ENCODE assay signal across 11 mouse cellular contexts in the genomic region with DNA sequence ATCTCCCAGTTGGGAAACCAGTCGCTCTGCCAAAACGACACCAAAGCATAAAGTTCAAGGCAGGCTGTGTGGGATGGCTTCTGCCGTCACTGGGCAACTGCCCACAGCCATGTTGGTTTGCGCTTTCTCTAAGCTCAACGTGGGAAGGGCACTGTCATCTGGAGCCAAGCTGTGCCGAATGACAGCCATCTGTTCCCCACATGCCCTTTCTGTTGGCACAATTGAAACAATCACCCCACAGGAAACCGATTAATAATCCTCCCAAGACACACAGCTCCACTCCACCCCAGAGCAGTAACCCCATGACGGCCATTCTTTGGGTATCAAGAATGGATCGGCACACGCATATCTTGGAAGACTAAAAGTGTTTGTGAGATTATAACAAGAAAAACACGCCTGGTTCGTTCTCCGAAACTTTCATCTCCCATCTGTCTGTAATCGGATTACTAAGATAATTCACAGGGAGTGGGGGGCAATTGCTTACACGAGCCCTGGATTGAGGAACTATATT. TPM values are rescaled to one million over a fixed set of nuclear protein-coding genes. Genes with fewer than 3 reads are reported as not detected.
DNase-seq lines count a peak whose midpoint lies in the region; ATAC-seq lines count a peak whose summit lies in the region.
"Had no signal": no experiment of that assay in that cellular context is flagged by ENCODE, and none has a peak within 500 bp of the region (broad histone marks: within the 10 kb centered on the region; RNA-seq: fewer than 3 reads in every experiment).

No protein-coding gene starts in this region.

- H3K27me3 ChIP-seq in midbrain, embryonic 11.5 days (ENCODE audit: control insufficient read depth, insufficient read depth, low read length), result no peaks in the 10 kb centered on the region
- no peaks in the 10 kb centered on the region for H3K27me3 ChIP-seq in midbrain, embryonic 15.5 days (replicated peaks)
- H3K27me3 ChIP-seq: liver, embryonic 13.5 days had no signal

- H3K4me3 ChIP-seq in midbrain, embryonic 11.5 days (ENCODE audit: low read depth, low read length), result no peak overlapping the region
- no peak overlapping the region for H3K4me3 ChIP-seq in midbrain, embryonic 15.5 days
- H3K4me3 ChIP-seq: liver, embryonic 13.5 days had no signal

- 69% methylated on average over 15 of the region's 15 CpGs for WGBS in midbrain, embryonic 11.5 days
- 31% methylated on average over 15 of the region's 15 CpGs for WGBS in midbrain, embryonic 15.5 days

- H3K9ac ChIP-seq in midbrain, embryonic 11.5 days (ENCODE audit: low read length), result no peak overlapping the region
- no peak overlapping the region for H3K9ac ChIP-seq in midbrain, embryonic 15.5 days
- H3K9ac ChIP-seq: liver, embryonic 13.5 days had no signal

- H3K4me2 ChIP-seq in midbrain, embryonic 11.5 days, result no peak overlapping the region
- no peak overlapping the region for H3K4me2 ChIP-seq in midbrain, embryonic 15.5 days
- H3K4me2 ChIP-seq: liver, embryonic 13.5 days had no signal

- DNase-seq in midbrain, embryonic 11.5 days (ENCODE audit: low spot score, missing footprints), result no peak
- DNase-seq in cerebellum, postnatal 36 days, result peak; percentile 90 to 91
- DNase-seq in layer of hippocampus, adult 18-20 months (ENCODE audit: low spot score in 2 of 2), result peak; percentile 72 to 88
- peak; percentile 40 for DNase-seq in retina, adult 2 months (ENCODE audit: low read depth, low spot score)
- DNase-seq in MN1 (ENCODE audit: low spot score), result no peak
- no peak for DNase-seq in spleen, postnatal 14 days (ENCODE audit: low spot score in 2 of 2)
- no peak for DNase-seq in heart, adult 8-10 months (ENCODE audit: low spot score)
- DNase-seq: kidney, postnatal 10 days; liver, embryonic 13.5 days; thymus, postnatal 36 days had no signal

- H3K27ac ChIP-seq in midbrain, embryonic 11.5 days (ENCODE audit: low read depth, low read length), result no peak overlapping the region
- H3K27ac ChIP-seq in midbrain, embryonic 15.5 days, result no peak overlapping the region
- H3K27ac ChIP-seq: liver, embryonic 13.5 days had no signal

- peak; percentile 54; the same call in 1 of the 2 replicates for ATAC-seq in midbrain, embryonic 11.5 days (ENCODE audit: low FRiP score)
- ATAC-seq in midbrain, embryonic 15.5 days (replicated peaks), result no peak

- no peaks in the 10 kb centered on the region for H3K9me3 ChIP-seq in midbrain, embryonic 11.5 days (ENCODE audit: control insufficient read depth, low read length)
- H3K9me3 ChIP-seq in midbrain, embryonic 15.5 days, result no peaks in the 10 kb centered on the region
- H3K9me3 ChIP-seq: liver, embryonic 13.5 days had no signal

- no peaks in the 10 kb centered on the region for H3K4me1 ChIP-seq in midbrain, embryonic 11.5 days (ENCODE audit: control insufficient read depth, insufficient read depth, low read length)
- no peaks in the 10 kb centered on the region for H3K4me1 ChIP-seq in midbrain, embryonic 15.5 days
- H3K4me1 ChIP-seq: liver, embryonic 13.5 days had no signal

- H3K36me3 ChIP-seq in midbrain, embryonic 11.5 days (ENCODE audit: control insufficient read depth, insufficient read depth, low read length), result no peaks in the 10 kb centered on the region
- H3K36me3 ChIP-seq in midbrain, embryonic 15.5 days (replicated peaks), result no peaks in the 10 kb centered on the region
- H3K36me3 ChIP-seq: liver, embryonic 13.5 days had no signal

RNA-seq across cellular contexts. Expression of gene Foxn2, which starts 52.0 kb away (rescaled TPM):
- polyA plus RNA-seq in midbrain, embryonic 11.5 days (2014; fragmentation: Nextera tagmentation; extraction: Ambion mirVana), result 7.2 and 8.2 TPM in 2 replicates
- 8.0 and 8.1 TPM in 2 replicates for polyA plus RNA-seq in midbrain, embryonic 15.5 days (2015; fragmentation: Nextera tagmentation; extraction: Ambion mirVana)
- total RNA-seq in layer of hippocampus, adult 18-20 months (2021), result 10 to 100 TPM; 25.1 to 27.1 TPM
- total RNA-seq in heart, adult 8-10 months (2022), result 1 to 10 TPM; 6.7 to 7.8 (median 6.9) TPM

Comparison
In these comparisons a context has a peak if more than half of its experiments do, and no peak if none do; other contexts are left out.
1. DNase-seq: peak in cerebellum, postnatal 36 days (2 of 2), layer of hippocampus, adult 18-20 months (2 of 2) and retina, adult 2 months (single experiment); none in midbrain, embryonic 11.5 days (single experiment), MN1 (single experiment), spleen, postnatal 14 days (0 of 2) and heart, adult 8-10 months (single experiment).